Mouse (Mus musculus) G1E (cell line): ENCODE results near the gene Rnf227.

Experiments used
- CTCF ChIP-seq: IDR thresholded peaks from 2 replicates; pipeline ENCODE4 v1.5.1; 2012; ENCODE audit warnings: low read depth, low read length, inconsistent platforms, mixed read lengths
- GATA1 ChIP-seq: IDR thresholded peaks from 2 replicates; pipeline ENCODE4 v1.6.1; 2012; ENCODE audit warnings: borderline replicate concordance, low read length, inconsistent platforms, mixed read lengths
- POLR2AphosphoS5 ChIP-seq: IDR thresholded peaks from 2 replicates; pipeline ENCODE4 v1.6.1; 2012; ENCODE audit warnings: low read depth, low read length, inconsistent platforms; ENCODE audit not compliant: insufficient replicate concordance
- TAL1 ChIP-seq: conservative IDR thresholded peaks from 2 replicates; pipeline ENCODE4 v1.6.1; 2012; ENCODE audit warnings: low read depth, low read length, inconsistent platforms, mixed read lengths

- TF ChIP-seq CTCF (no peak), TAL1 (no peak), GATA1 (no peak), POLR2AphosphoS5 (no peak)
These were observed 5.5 kb upstream of the Rnf227 start for GRCm38 (mm10) chr11:69334796-69335195.
